Mouse (Mus musculus): ENCODE measurements at regions not wholly inside any gene's neighbourhood (a gene's known extent, or its start where the extent isn't known, plus 50 kb on each side); places are given as distances from the start of the nearest gene placed in this dataset.
A peak's percentile ranks its signal among the peaks of the same experiment; 100 is the strongest.

GRCm38 (mm10) chrX:61119499-61119898, 65.9 kb downstream of the Cdr1 start:
- H3K27me3 ChIP-seq (ENCODE audit: control insufficient read depth, insufficient read depth, low read length), result no peaks in the 10 kb centered on the region
- no peak overlapping the region for H3K4me3 ChIP-seq (ENCODE audit: low read depth, low read length)
- H3K4me1 ChIP-seq (ENCODE audit: control insufficient read depth, insufficient read depth, low read length), result no peaks in the 10 kb centered on the region
- ATAC-seq (replicated peaks; ENCODE audit: insufficient number of reproducible peaks, low FRiP score, low TSS enrichment, low read depth) (peak; percentile 85), DNase-seq (ENCODE audit: low spot score) (peak; percentile 63)
- H3K4me2 ChIP-seq (ENCODE audit: low read depth, low read length), result no peak overlapping the region; the same call in 1 of the 2 replicates
- H3K9me3 ChIP-seq (replicated peaks; ENCODE audit: control insufficient read depth, low read length), result no peaks in the 10 kb centered on the region
- H3K36me3 ChIP-seq (replicated peaks; ENCODE audit: control insufficient read depth, insufficient read depth, low read depth, low read length), result no peaks in the 10 kb centered on the region
- WGBS, result 26% methylated on average over 6 of the region's 6 CpGs
- no peak overlapping the region for H3K27ac ChIP-seq (replicated peaks; ENCODE audit: low read depth, low read length)
- H3K9ac ChIP-seq (replicated peaks; ENCODE audit: low read length), result no peak overlapping the region

GRCm38 (mm10) chrX:61117368-61117767, 68.0 kb downstream of the Cdr1 start:
- H3K36me3 ChIP-seq (replicated peaks; ENCODE audit: control insufficient read depth, insufficient read depth, low read depth, low read length), result no peaks in the 10 kb centered on the region
- no peaks in the 10 kb centered on the region for H3K27me3 ChIP-seq (ENCODE audit: control insufficient read depth, insufficient read depth, low read length)
- ATAC-seq (replicated peaks; ENCODE audit: insufficient number of reproducible peaks, low FRiP score, low TSS enrichment, low read depth) (no peak), DNase-seq (ENCODE audit: low spot score) (no peak)
- 60% methylated on average over 4 of the region's 4 CpGs for WGBS
- H3K9me3 ChIP-seq (replicated peaks; ENCODE audit: control insufficient read depth, low read length), result no peaks in the 10 kb centered on the region
- no peaks in the 10 kb centered on the region for H3K4me1 ChIP-seq (ENCODE audit: control insufficient read depth, insufficient read depth, low read length)
- no peak overlapping the region for H3K4me3 ChIP-seq (ENCODE audit: low read depth, low read length)
- H3K4me2 ChIP-seq (ENCODE audit: low read depth, low read length), result no peak overlapping the region
- H3K9ac ChIP-seq (replicated peaks; ENCODE audit: low read length), result no peak overlapping the region
- H3K27ac ChIP-seq (replicated peaks; ENCODE audit: low read depth, low read length), result no peak overlapping the region

DNA sequence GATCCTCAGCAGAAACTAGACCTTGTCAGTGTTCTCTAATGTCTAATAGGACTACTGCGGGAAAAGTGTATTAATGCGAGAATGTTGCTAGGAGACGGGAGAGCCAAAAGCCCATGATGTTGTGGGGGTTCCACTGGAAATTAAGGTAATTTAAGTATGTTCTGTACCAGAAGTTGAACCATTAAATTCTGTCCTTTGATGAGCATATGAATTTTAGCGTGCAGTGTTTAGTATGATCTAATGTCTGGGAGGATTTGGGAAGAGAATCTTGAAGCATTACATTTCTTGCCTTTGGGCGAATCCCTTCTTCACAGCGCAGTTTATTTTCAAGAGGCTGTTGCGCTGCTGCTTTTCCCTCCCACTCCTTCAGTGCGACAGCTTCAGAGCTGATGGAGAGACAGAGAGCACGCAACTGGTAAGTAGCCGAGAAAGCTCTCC, 69.3 kb downstream of the Cdr1 start:
- H3K36me3 ChIP-seq (replicated peaks; ENCODE audit: control insufficient read depth, insufficient read depth, low read depth, low read length), result no peaks in the 10 kb centered on the region
- H3K9ac ChIP-seq (replicated peaks; ENCODE audit: low read length), result no peak overlapping the region
- H3K9me3 ChIP-seq (replicated peaks; ENCODE audit: control insufficient read depth, low read length), result no peaks in the 10 kb centered on the region
- DNase-seq (ENCODE audit: low spot score) (peak; percentile 54), ATAC-seq (replicated peaks; ENCODE audit: insufficient number of reproducible peaks, low FRiP score, low TSS enrichment, low read depth) (no peak)
- peak overlapping the region; percentile 22; the same call in 1 of the 2 replicates for H3K4me3 ChIP-seq (ENCODE audit: low read depth, low read length)
- no peaks in the 10 kb centered on the region for H3K4me1 ChIP-seq (ENCODE audit: control insufficient read depth, insufficient read depth, low read length)
- H3K27ac ChIP-seq (replicated peaks; ENCODE audit: low read depth, low read length), result no peak overlapping the region
- WGBS, result 25% methylated on average over 10 of the region's 10 CpGs
- no peaks in the 10 kb centered on the region for H3K27me3 ChIP-seq (ENCODE audit: control insufficient read depth, insufficient read depth, low read length)
- H3K4me2 ChIP-seq (ENCODE audit: low read depth, low read length), result no peak overlapping the region
